Comparison of ENCODE assay signal across 35 mouse cellular contexts in genomic region chr2:69212652-69213051, GRCm38 (mm10). TPM values are rescaled to one million over a fixed set of nuclear protein-coding genes. Genes with fewer than 3 reads are reported as not detected.
"Had no signal": no experiment of that assay in that cellular context is flagged by ENCODE, and none has a peak within 500 bp of the region (broad histone marks: within the 10 kb centered on the region; RNA-seq: fewer than 3 reads in every experiment).

No protein-coding gene starts in this region.

- H3K4me3 ChIP-seq: gastrocnemius, adult 2 months; heart, adult 2 months; heart, embryonic 13.5 days; heart, embryonic 15.5 days; hindbrain, embryonic 10.5 days; hindbrain, embryonic 12.5 days; hindbrain, embryonic 15.5 days; intestine, embryonic 15.5 days; layer of hippocampus, adult 2 months; limb, embryonic 13.5 days; limb, embryonic 15.5 days; liver, embryonic 12.5 days had no signal

- H3K4me1 ChIP-seq: heart, embryonic 13.5 days; heart, embryonic 15.5 days; hindbrain, embryonic 10.5 days; hindbrain, embryonic 12.5 days; hindbrain, embryonic 15.5 days; intestine, embryonic 15.5 days; limb, embryonic 13.5 days; limb, embryonic 15.5 days; liver, embryonic 12.5 days had no signal

- H3K27ac ChIP-seq: gastrocnemius, adult 2 months; heart, adult 2 months; heart, embryonic 13.5 days; heart, embryonic 15.5 days; hindbrain, embryonic 10.5 days; hindbrain, embryonic 12.5 days; hindbrain, embryonic 15.5 days; intestine, embryonic 15.5 days; layer of hippocampus, adult 2 months; limb, embryonic 13.5 days; limb, embryonic 15.5 days; liver, embryonic 12.5 days had no signal

- H3K9me3 ChIP-seq: heart, embryonic 13.5 days; heart, embryonic 15.5 days; hindbrain, embryonic 10.5 days; hindbrain, embryonic 12.5 days; hindbrain, embryonic 15.5 days; intestine, embryonic 15.5 days; limb, embryonic 13.5 days; limb, embryonic 15.5 days; liver, embryonic 12.5 days had no signal

- H3K36me3 ChIP-seq: heart, embryonic 13.5 days; heart, embryonic 15.5 days; hindbrain, embryonic 10.5 days; hindbrain, embryonic 12.5 days; hindbrain, embryonic 15.5 days; intestine, embryonic 15.5 days; limb, embryonic 13.5 days; limb, embryonic 15.5 days; liver, embryonic 12.5 days had no signal

- ATAC-seq: inflammation-experienced regulatory T-cells, adult 6 months; intestine, embryonic 15.5 days; intestine, postnatal 0 days; liver, embryonic 12.5 days had no signal

- H3K4me2 ChIP-seq: heart, embryonic 11.5 days; heart, embryonic 13.5 days; heart, embryonic 15.5 days; hindbrain, embryonic 12.5 days; hindbrain, embryonic 15.5 days; intestine, embryonic 15.5 days; limb, embryonic 13.5 days; limb, embryonic 15.5 days; liver, embryonic 12.5 days had no signal

- H3K27me3 ChIP-seq: heart, embryonic 13.5 days; heart, embryonic 15.5 days; hindbrain, embryonic 12.5 days; hindbrain, embryonic 15.5 days; intestine, embryonic 15.5 days; limb, embryonic 13.5 days; limb, embryonic 15.5 days; liver, embryonic 12.5 days had no signal

- DNase-seq: gastrocnemius, adult 2 months; gastrocnemius, postnatal 10 days; gastrocnemius, postnatal 25 days; heart, adult 2 months; heart, postnatal 4 days; kidney, adult 18-20 months; kidney, adult 8-10 months; kidney, postnatal 10 days; kidney, postnatal 25 days; kidney, postnatal 4 days; left cerebral cortex, postnatal 4 days had no signal

- H3K9ac ChIP-seq: heart, embryonic 13.5 days; heart, embryonic 15.5 days; hindbrain, embryonic 12.5 days; hindbrain, embryonic 15.5 days; intestine, embryonic 15.5 days; limb, embryonic 13.5 days; limb, embryonic 15.5 days; liver, embryonic 12.5 days had no signal

RNA-seq across cellular contexts. Expression of gene G6pc2, which starts 1.8 kb away (rescaled TPM):
- total RNA-seq: gastrocnemius, adult 2 months; gastrocnemius, postnatal 10 days; gastrocnemius, postnatal 25 days; gastrocnemius, postnatal 4 days; granulocyte monocyte progenitor cell, adult 5-6 weeks; heart, adult 2 months; heart, postnatal 25 days; heart, postnatal 4 days; layer of hippocampus, adult 2 months; layer of hippocampus, postnatal 10 days; layer of hippocampus, postnatal 25 days; left cerebral cortex, adult 8-10 months; left cerebral cortex, postnatal 10 days; left cerebral cortex, postnatal 25 days; left cerebral cortex, postnatal 4 days; liver, adult 2 months had no signal
- polyA plus RNA-seq: frontal cortex, adult 2 months; heart, adult 2 months; heart, embryonic 13.5 days; heart, embryonic 15.5 days; heart, postnatal 0 days; hindbrain, embryonic 10.5 days; inflammation-experienced regulatory T-cells, adult 6 months; intestine, postnatal 0 days; limb, embryonic 13.5 days; limb, embryonic 15.5 days; liver, adult 2 months; liver, embryonic 12.5 days had no signal
